Mouse (Mus musculus): ENCODE measurements around the gene C1ra. TPM values are rescaled to one million over a fixed set of nuclear protein-coding genes. Genes with fewer than 3 reads are reported as not detected.
A peak's percentile ranks its signal among the peaks of the same experiment; 100 is the strongest.
"Not testable (repeated sequence)": the region's sequence is repeated elsewhere in the genome, so short reads cannot be mapped to it uniquely, and the experiment has no call there.

C1ra gene
- polyA plus RNA-seq, 1 experiment from 2014 or later: 3.4 TPM

GRCm38 (mm10) chr6:124480295-124480694, 31.9 kb upstream of the C1ra start:
- DNase-seq (ENCODE audit: low spot score): peak; percentile 43
- Histone ChIP-seq H3K4me2 (ENCODE audit: low read depth, low read length) (no peak overlapping the region), H3K9me3 (ENCODE audit: control insufficient read depth, low read length) (no peaks in the 10 kb centered on the region), H3K27me3 (replicated peaks; ENCODE audit: control insufficient read depth, insufficient read depth, low read length) (no peaks in the 10 kb centered on the region), H3K9ac (ENCODE audit: low read depth, low read length) (no peak overlapping the region), H3K27ac (replicated peaks; ENCODE audit: low read depth, low read length) (no peak overlapping the region), H3K4me1 (ENCODE audit: control insufficient read depth, insufficient read depth, low read length) (no peaks in the 10 kb centered on the region), H3K4me3 (ENCODE audit: low read depth, low read length) (no peak overlapping the region), H3K36me3 (ENCODE audit: control insufficient read depth, insufficient read depth, low read length) (no peaks in the 10 kb centered on the region)
- WGBS: 56% methylated on average over 4 of the region's 4 CpGs
- ATAC-seq (ENCODE audit: low read depth): no peak

- ATAC-seq (ENCODE audit: low read depth) (no peak), DNase-seq (ENCODE audit: low spot score) (no peak)
- H3K27me3 ChIP-seq (replicated peaks; ENCODE audit: control insufficient read depth, insufficient read depth, low read length): no peaks in the 10 kb centered on the region
- H3K4me3 ChIP-seq (ENCODE audit: low read depth, low read length): no peak overlapping the region
- no peak overlapping the region for H3K4me2 ChIP-seq (ENCODE audit: low read depth, low read length)
- WGBS: 22% methylated on average over 6 of the region's 6 CpGs
- no peaks in the 10 kb centered on the region for H3K9me3 ChIP-seq (ENCODE audit: control insufficient read depth, low read length)
- no peaks in the 10 kb centered on the region for H3K4me1 ChIP-seq (ENCODE audit: control insufficient read depth, insufficient read depth, low read length)
- no peak overlapping the region for H3K27ac ChIP-seq (replicated peaks; ENCODE audit: low read depth, low read length)
- no peaks in the 10 kb centered on the region for H3K36me3 ChIP-seq (ENCODE audit: control insufficient read depth, insufficient read depth, low read length)
- no peak overlapping the region for H3K9ac ChIP-seq (ENCODE audit: low read depth, low read length)
Measured at GRCm38 (mm10) chr6:124481571-124481970, 30.6 kb upstream of the C1ra start.

GRCm38 (mm10) chr6:124483831-124484230, 28.4 kb upstream of the C1ra start:
- not testable (repeated sequence) for H3K36me3 ChIP-seq (ENCODE audit: control insufficient read depth, insufficient read depth, low read length); H3K4me1 ChIP-seq (ENCODE audit: control insufficient read depth, insufficient read depth, low read length); H3K4me3 ChIP-seq (ENCODE audit: low read depth, low read length); H3K9me3 ChIP-seq (ENCODE audit: control insufficient read depth, low read length); H3K9ac ChIP-seq (ENCODE audit: low read depth, low read length); H3K27me3 ChIP-seq (replicated peaks; ENCODE audit: control insufficient read depth, insufficient read depth, low read length); DNase-seq (ENCODE audit: low spot score); H3K4me2 ChIP-seq (ENCODE audit: low read depth, low read length); ATAC-seq (ENCODE audit: low read depth); H3K27ac ChIP-seq (replicated peaks; ENCODE audit: low read depth, low read length)
- WGBS: 75% methylated on average over 3 of the region's 3 CpGs

GRCm38 (mm10) chr6:124484851-124485250, 27.4 kb upstream of the C1ra start:
- H3K4me1 ChIP-seq (ENCODE audit: control insufficient read depth, insufficient read depth, low read length): no peaks in the 10 kb centered on the region
- no peaks in the 10 kb centered on the region for H3K36me3 ChIP-seq (ENCODE audit: control insufficient read depth, insufficient read depth, low read length)
- H3K4me2 ChIP-seq (ENCODE audit: low read depth, low read length): peak overlapping the region; percentile 46; the same call in 1 of the 2 replicates
- ATAC-seq (ENCODE audit: low read depth) (0 out of 2 replicates have a peak, but pooled peaks have one; percentile 38), DNase-seq (ENCODE audit: low spot score) (peak; percentile 53)
- H3K9me3 ChIP-seq (ENCODE audit: control insufficient read depth, low read length): no peaks in the 10 kb centered on the region
- no peak overlapping the region for H3K9ac ChIP-seq (ENCODE audit: low read depth, low read length)
- no peaks in the 10 kb centered on the region for H3K27me3 ChIP-seq (replicated peaks; ENCODE audit: control insufficient read depth, insufficient read depth, low read length)
- 71% methylated on average over 7 of the region's 7 CpGs for WGBS
- no peak overlapping the region for H3K4me3 ChIP-seq (ENCODE audit: low read depth, low read length)
- H3K27ac ChIP-seq (replicated peaks; ENCODE audit: low read depth, low read length): no peak overlapping the region

GRCm38 (mm10) chr6:124485414-124486144, 26.6 kb upstream of the C1ra start:
- Histone ChIP-seq H3K4me3 (ENCODE audit: low read depth, low read length) (peak overlapping the region; percentile 14; the same call in 1 of the 2 replicates), H3K27me3 (replicated peaks; ENCODE audit: control insufficient read depth, insufficient read depth, low read length) (no peaks in the 10 kb centered on the region), H3K4me2 (ENCODE audit: low read depth, low read length) (peak overlapping the region; percentile 46), H3K4me1 (ENCODE audit: control insufficient read depth, insufficient read depth, low read length) (no peaks in the 10 kb centered on the region), H3K27ac (replicated peaks; ENCODE audit: low read depth, low read length) (no peak overlapping the region), H3K9ac (ENCODE audit: low read depth, low read length) (no peak overlapping the region; the same call in 1 of the 2 replicates), H3K36me3 (ENCODE audit: control insufficient read depth, insufficient read depth, low read length) (no peaks in the 10 kb centered on the region), H3K9me3 (ENCODE audit: control insufficient read depth, low read length) (no peaks in the 10 kb centered on the region)
- peak; percentile 43 for DNase-seq (ENCODE audit: low spot score)
- ATAC-seq (ENCODE audit: low read depth): no peak
- WGBS: 29% methylated on average over 21 of the region's 21 CpGs

- ATAC-seq (ENCODE audit: low read depth): no peak
- no peak overlapping the region for H3K9ac ChIP-seq (ENCODE audit: low read depth, low read length)
- no peaks in the 10 kb centered on the region for H3K9me3 ChIP-seq (ENCODE audit: control insufficient read depth, low read length)
- H3K4me2 ChIP-seq (ENCODE audit: low read depth, low read length): no peak overlapping the region
- H3K4me1 ChIP-seq (ENCODE audit: control insufficient read depth, insufficient read depth, low read length): no peaks in the 10 kb centered on the region
- H3K4me3 ChIP-seq (ENCODE audit: low read depth, low read length): no peak overlapping the region
- H3K27ac ChIP-seq (replicated peaks; ENCODE audit: low read depth, low read length): no peak overlapping the region
- 43% methylated on average over 2 of the region's 2 CpGs for WGBS
- H3K27me3 ChIP-seq (replicated peaks; ENCODE audit: control insufficient read depth, insufficient read depth, low read length): no peaks in the 10 kb centered on the region
- no peaks in the 10 kb centered on the region for H3K36me3 ChIP-seq (ENCODE audit: control insufficient read depth, insufficient read depth, low read length)
- DNase-seq (ENCODE audit: low spot score): no peak
Measured at GRCm38 (mm10) chr6:124487509-124487908, 24.7 kb upstream of the C1ra start.

- no peak for DNase-seq (ENCODE audit: low spot score)
- 76% methylated on average over 4 of the region's 4 CpGs for WGBS
Measured at GRCm38 (mm10) chr6:124488952-124489351, 23.3 kb upstream of the C1ra start.

GRCm38 (mm10) chr6:124491427-124491826, 20.8 kb upstream of the C1ra start:
- H3K36me3 ChIP-seq (ENCODE audit: control insufficient read depth, insufficient read depth, low read length): no peaks in the 10 kb centered on the region
- H3K27me3 ChIP-seq (replicated peaks; ENCODE audit: control insufficient read depth, insufficient read depth, low read length): no peaks in the 10 kb centered on the region
- peaks cover 9% of the 10 kb centered on the region; the same call in 1 of the 2 replicates for H3K9me3 ChIP-seq (ENCODE audit: control insufficient read depth, low read length)
- no peak overlapping the region for H3K9ac ChIP-seq (ENCODE audit: low read depth, low read length)
- 70% methylated on average over 6 of the region's 6 CpGs for WGBS
- H3K4me2 ChIP-seq (ENCODE audit: low read depth, low read length): no peak overlapping the region
- no peak overlapping the region for H3K4me3 ChIP-seq (ENCODE audit: low read depth, low read length)
- no peak for ATAC-seq (ENCODE audit: low read depth)
- no peak for DNase-seq (ENCODE audit: low spot score)
- no peak overlapping the region for H3K27ac ChIP-seq (replicated peaks; ENCODE audit: low read depth, low read length)
- no peaks in the 10 kb centered on the region for H3K4me1 ChIP-seq (ENCODE audit: control insufficient read depth, insufficient read depth, low read length)

More at GRCm38 (mm10) chr6:124488952-124489351, 23.3 kb upstream of the C1ra start:
- Histone ChIP-seq H3K9ac (ENCODE audit: low read depth, low read length) (no peak overlapping the region), H3K27ac (replicated peaks; ENCODE audit: low read depth, low read length) (no peak overlapping the region), H3K9me3 (ENCODE audit: control insufficient read depth, low read length) (no peaks in the 10 kb centered on the region), H3K4me1 (ENCODE audit: control insufficient read depth, insufficient read depth, low read length) (no peaks in the 10 kb centered on the region), H3K4me2 (ENCODE audit: low read depth, low read length) (no peak overlapping the region), H3K36me3 (ENCODE audit: control insufficient read depth, insufficient read depth, low read length) (no peaks in the 10 kb centered on the region), H3K27me3 (replicated peaks; ENCODE audit: control insufficient read depth, insufficient read depth, low read length) (no peaks in the 10 kb centered on the region), H3K4me3 (ENCODE audit: low read depth, low read length) (no peak overlapping the region)
- no peak for ATAC-seq (ENCODE audit: low read depth)

All from embryonic facial prominence, embryonic 14.5 days (tissue).